Mouse (Mus musculus): ENCODE results near the gene Krt4.

The Krt4 gene

GRCm38 (mm10) chr15:101892820-101893219, 31.7 kb downstream of the Krt4 start, which contains the start of gene Krt76:
Gene Krt76, minus strand, starts transcription at chr15:101892920.
- no peak for DNase-seq

GRCm38 (mm10) chr15:101879776-101880175, 44.8 kb downstream of the Krt4 start:
- DNase-seq = no peak

- no peak for DNase-seq
These were observed 46.5 kb downstream of the Krt4 start for GRCm38 (mm10) chr15:101878041-101878440.

GRCm38 (mm10) chr15:101874383-101874782, 50.2 kb downstream of the Krt4 start:
- no peak for DNase-seq

GRCm38 (mm10) chr15:101873231-101873630, 51.3 kb downstream of the Krt4 start:
- DNase-seq = no peak

GRCm38 (mm10) chr15:101869431-101869830, 55.1 kb downstream of the Krt4 start, which contains the start of gene Krt77:
Gene Krt77, minus strand, starts transcription at chr15:101869705.
- no peak for DNase-seq
